Mouse (Mus musculus) frontal cortex, adult 2 months (tissue): ENCODE data around the gene Proser2. TPM values are rescaled to one million over a fixed set of nuclear protein-coding genes. Genes with fewer than 3 reads are reported as not detected.
"Not testable (repeated sequence)": the region's sequence is repeated elsewhere in the genome, so short reads cannot be mapped to it uniquely, and the experiment has no call there.

Experiments used
- DNase-seq, 2 experiments: peaks; one replicate each; pipeline ENCODE4 v3.0.0; 2022; ENCODE audit warnings: low spot score in 1 of 2; ENCODE audit errors: extremely low spot score in 1 of 2
- polyA plus RNA-seq: library from polyadenylated mRNA; depleted of rRNA; stranded (reverse); fragments of >200 nt; gene quantifications from 2 replicates; pipeline ENCODE4 v1.2.3, GENCODE M21; 2012

The Proser2 gene
- polyA plus RNA-seq, 1 experiment: 3.2 TPM

DNA sequence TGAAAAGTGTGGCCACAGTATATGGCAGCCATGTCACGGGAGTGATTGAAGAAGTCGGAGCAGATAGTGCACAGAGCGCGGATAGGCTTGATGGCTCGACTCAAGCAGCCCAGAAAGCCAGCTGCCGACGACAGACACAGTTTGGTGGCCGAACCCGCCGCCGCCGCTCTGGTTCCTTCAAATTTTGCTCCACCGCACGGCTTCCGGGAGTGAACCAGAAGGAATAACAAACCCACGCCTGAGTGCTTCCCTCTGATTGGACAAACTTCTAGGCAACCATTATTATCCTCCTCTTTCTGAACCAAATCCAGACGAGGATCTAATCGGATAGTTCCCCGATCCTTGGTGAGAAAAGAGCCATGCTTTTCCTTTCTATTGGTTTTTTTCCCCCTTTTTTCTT lies 3.9 kb upstream of the Proser2 start:
- no peak for DNase-seq

DNA sequence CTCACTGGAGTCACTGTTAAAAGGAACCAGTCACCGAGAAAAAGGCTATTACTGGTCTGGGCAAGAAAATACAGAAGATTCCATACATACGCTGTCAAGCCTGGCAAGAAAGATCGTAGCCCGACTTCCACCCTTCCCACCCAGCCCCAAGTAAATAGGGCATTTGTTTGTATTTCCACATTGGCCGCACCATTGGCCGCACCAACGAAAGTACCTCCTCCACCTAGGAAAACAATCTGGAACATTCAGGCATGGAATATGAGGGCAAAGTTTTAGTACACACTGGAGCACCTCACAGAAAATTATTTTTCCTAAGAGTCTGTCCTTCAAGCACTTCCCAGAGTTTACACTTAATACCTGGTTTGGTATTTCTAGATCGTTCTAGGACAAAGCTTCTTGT lies 1.1 kb downstream of the Proser2 start:
- no peak for DNase-seq

- no peak for DNase-seq
Measured at GRCm38 (mm10) chr2:6128136-6128805, 1.7 kb downstream of the Proser2 start.

- DNase-seq: no peak
Measured at GRCm38 (mm10) chr2:6123046-6123445, 7.0 kb downstream of the Proser2 start.

DNA sequence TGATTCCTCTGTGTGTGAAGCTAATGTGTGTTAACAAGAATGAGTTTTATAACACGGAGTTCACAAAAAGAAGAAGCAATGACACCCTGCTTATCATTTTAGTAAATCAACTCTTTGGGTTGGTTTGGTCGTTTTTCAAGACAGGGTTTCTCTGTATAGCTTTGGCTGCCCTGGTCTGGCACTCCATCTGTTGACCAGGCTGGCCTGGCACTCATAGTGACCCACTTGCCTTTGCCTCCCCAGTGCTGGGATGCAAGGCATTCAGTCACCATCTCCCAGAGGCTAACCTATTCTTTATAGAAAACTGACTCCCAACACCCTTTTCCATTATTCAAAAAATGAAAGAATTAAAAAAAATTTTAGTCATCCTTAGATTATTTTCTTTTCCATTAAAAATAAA lies 8.9 kb downstream of the Proser2 start:
- no peak for DNase-seq

GRCm38 (mm10) chr2:6118246-6118645 lies 11.8 kb downstream of the Proser2 start:
- DNase-seq: peak in 1 of 2 experiments; percentile 54

DNA sequence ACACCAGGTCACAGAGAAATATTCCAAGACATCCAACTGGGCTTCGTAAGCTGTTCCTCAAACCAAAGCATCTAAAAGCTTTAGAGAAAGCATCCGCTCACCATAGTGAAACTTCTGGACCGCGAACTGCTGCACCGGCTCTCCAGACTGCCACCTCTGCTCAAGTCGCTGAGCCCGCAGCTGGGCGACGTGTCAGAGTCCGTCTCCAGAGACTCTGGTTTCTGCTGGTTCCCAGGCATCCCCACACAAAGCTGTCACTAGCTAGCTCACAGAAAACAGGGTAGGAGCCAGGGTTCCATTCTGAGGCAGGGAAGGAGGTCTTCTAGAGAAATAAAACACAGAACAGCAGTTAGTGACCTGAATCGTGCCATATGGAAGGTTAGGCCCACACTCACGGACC lies 16.2 kb downstream of the Proser2 start:
- DNase-seq: no peak

DNA sequence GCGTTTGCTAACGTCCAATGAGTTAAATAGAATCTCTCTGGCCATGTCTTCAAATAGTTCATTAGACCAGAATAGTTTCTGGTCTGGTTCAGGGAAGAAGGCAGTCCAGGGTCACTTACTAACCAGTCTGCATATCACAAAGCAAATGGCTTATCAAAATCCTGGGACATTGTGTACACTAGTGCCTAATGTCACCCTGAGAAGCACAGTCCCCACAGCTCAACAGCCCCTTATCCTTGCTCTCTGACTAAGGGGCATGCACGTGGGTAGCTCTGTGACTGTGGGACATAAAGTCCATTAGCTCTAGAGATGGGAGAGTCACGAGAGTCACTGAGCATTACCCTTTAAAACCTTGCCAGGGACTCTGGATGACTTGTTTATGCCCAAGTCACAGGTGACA lies 17.4 kb downstream of the Proser2 start:
- DNase-seq: no peak

- DNase-seq: no peak
Measured at GRCm38 (mm10) chr2:6105437-6105836, 24.6 kb downstream of the Proser2 start.

- DNase-seq: no peak
Measured at GRCm38 (mm10) chr2:6100755-6101154, 29.3 kb downstream of the Proser2 start.

GRCm38 (mm10) chr2:6100027-6100749 lies 29.8 kb downstream of the Proser2 start:
- DNase-seq: no peak

- no peak for DNase-seq
Measured at GRCm38 (mm10) chr2:6099443-6099842, 30.6 kb downstream of the Proser2 start.

GRCm38 (mm10) chr2:6098924-6099323 lies 31.1 kb downstream of the Proser2 start:
- DNase-seq: no peak

DNA sequence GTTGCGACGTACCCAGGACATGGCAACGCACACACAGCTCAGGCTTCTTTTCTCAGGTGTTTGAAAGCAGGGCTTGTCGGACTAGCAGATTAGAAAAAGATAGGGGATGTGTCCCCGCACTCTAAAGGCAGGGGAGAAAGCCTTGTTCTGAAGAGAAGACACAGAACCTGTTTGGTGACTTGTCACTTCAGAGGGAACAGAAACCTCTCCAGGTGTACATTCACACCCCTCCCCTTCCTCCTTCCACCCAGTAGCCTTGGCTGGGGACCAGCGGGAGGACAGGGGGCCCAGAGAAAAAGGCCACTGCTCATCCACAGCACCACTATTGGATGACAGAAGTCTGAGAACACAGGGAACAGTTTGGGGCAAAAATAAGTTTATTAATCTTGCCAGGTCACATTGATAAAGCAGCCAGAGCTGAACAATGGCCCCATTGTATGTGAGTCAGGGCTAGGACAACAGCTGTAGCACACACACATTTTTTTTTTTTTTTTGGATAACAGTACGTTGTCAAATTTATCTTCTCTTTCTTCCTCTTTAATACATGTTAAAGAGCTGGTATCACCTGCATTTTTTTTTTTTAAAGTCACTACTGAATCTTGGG lies 32.8 kb downstream of the Proser2 start:
- DNase-seq: no peak

DNA sequence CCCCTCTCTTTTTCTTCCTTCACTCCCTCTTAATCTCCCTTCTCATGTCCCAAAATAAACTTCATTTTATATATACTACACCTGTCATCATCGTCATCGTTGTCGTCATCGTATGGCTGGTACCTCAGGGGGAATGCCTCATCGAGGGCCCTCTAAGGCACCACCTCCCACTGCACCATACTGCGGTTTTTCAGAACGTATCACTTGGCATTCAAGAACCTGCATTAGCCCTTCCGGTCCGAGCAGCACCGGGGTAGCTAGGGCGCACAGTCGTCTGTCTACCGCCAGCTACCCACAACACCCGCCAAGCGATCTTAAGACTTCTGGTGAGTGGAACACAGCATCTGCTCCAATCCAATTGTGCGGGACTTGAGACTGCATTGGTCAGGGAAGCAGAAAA lies 40.1 kb downstream of the Proser2 start:
- DNase-seq: not testable (repeated sequence)

DNA sequence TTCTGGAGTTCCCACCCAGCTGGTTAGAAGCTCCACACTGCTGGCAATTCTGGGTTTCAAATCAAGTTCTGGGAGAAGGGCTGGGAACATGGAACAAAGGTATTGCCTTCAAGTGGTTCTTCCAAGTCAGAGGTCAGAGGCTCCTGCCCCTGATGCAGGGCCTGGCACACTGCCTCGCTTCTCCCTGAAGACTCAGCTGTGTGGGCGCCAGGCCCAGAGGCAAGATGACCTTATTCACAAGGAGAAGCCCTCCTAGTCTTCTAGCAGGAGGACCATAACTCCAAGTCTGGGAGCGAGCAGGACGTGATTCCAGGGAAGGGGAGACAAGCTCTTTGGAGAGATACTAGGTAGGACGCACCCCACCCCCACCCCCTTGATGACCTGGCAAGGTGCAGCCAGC lies 42.9 kb downstream of the Proser2 start:
- DNase-seq: no peak

DNA sequence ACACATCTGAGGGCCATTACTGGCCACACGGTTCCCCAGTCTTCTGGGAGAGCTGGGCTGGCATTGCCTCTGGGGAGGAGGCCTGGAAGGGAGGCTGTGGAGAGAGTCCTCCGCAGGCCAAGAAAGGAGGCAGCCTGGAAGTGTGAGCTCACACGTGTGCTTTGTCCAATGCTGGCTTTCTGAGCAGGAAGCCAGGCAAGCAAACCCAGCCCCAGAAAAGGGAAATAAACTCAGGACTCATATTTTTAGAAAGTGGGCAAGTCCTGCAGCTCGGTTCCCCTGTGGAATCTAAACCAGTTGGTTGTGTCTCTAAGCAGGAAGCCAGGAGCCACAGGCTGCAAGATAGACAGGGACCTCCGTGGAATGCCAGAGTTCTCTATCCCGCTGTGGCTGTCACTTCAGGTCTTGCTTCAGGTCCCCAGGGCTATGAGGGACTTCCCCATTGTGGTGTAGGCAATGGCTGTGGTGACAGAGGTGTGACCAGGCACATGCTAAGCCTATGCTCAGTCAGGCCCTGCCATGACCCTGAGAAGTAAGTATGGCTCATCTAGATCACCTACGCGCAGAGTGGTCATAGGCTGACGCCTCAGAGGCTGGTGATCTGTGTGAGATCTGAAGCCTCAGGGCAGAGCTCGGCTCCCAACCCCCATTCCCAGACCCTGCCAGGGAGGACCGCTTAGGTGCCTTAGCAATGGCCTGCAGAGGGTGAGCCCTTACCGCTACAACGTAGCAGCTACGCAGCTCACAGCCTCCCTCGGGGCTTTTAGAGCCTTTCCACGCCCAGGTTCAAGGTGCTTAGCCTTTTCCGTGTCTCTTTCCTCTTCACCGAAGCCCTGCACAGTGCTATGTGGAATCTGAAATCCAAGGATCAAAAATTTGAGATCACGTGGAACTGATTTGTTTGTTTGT lies 44.1 kb downstream of the Proser2 start:
- DNase-seq: no peak

DNA sequence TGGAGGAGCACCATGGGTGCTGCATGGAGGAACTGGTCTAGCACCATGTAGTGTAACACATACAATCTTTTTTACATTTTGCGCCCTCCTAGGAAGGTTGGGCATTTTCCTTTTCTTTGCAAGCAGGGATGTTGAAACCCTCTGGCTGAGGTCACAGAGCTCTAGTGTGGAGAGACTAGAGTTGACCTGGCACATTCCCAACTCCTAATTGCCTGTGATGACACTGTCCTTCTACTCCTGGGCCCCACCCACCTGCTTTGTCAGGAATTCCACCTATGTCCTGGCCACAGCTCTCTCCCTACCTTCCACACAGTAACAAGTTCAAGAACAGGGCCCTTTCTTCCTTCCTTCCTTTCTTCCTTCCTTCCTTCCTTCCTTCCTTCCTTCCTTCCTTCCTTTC lies 46.3 kb downstream of the Proser2 start:
- DNase-seq: no peak

DNA sequence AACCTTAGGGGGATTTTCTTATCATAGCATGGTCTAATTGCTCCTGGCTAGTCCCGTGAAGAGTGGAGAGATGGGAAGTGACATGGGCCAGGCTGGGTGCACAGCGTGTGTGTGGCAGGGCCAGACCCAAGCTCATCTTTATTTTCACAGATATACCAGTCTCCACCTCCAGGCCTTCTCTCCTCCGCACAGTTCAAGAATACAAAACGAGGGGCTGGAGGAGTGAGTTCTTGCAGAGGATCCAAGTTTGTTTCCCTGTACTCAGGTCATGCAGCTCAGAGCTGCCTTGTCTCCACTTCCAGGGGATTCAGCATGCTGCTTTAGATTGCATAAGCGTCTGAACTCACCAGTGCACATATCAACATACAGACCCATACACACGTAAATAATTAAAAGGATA lies 47.4 kb downstream of the Proser2 start:
- DNase-seq: no peak

- no peak for DNase-seq
Measured at GRCm38 (mm10) chr2:6081108-6081507, 48.9 kb downstream of the Proser2 start.

DNA sequence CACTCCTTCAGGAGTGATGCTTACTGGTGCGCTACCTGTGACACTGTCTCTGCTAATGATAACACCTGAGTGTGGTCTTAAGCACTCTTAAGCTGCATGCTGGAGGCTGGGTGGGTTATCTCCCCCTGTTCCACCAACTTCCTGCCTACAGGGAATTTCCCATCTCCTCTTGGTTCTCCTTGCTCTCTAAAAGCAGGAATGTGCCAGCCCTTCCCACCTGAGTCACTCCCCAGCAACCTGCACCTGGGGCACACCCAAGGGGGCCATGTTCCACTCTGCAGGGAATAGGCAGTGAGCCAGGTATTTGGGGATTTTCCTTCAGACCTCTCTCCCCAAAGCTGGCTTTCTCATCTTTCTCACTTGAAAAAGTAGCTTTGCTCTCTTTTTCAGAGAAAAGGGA lies 50.0 kb downstream of the Proser2 start:
- DNase-seq: no peak
